Comparison of ENCODE assay signal across 8 mouse cellular contexts in genomic region chr7:118297613-118298012, GRCm38 (mm10). TPM values are rescaled to one million over a fixed set of nuclear protein-coding genes. Genes with fewer than 3 reads are reported as not detected.
A peak's percentile ranks its signal among the peaks of the same experiment; 100 is the strongest.
DNase-seq lines count a peak whose midpoint lies in the region; ATAC-seq and TF ChIP-seq lines count a peak whose summit lies in the region.

No protein-coding gene starts in this region.

- DNase-seq in A20 (ENCODE audit: low read depth, low spot score), result peak; percentile 70
- DNase-seq in adrenal gland, postnatal 36 days, result peak; percentile 83 to 87
- peak; percentile 85 for DNase-seq in kidney, postnatal 14 days
- DNase-seq in liver, embryonic 14.5 days (ENCODE audit: low read depth in 3 of 3, low spot score in 3 of 3), result peak in 2 of 3 experiments; percentile 45 to 48
- peak; percentile 81 for DNase-seq in telencephalon, adult 2 months (ENCODE audit: low read depth, low spot score)

- peaks cover 6% of the 10 kb centered on the region; the same call in 1 of the 2 replicates for H3K9me3 ChIP-seq in heart, embryonic 15.5 days (replicated peaks)
- no peaks in the 10 kb centered on the region for H3K9me3 ChIP-seq in liver, embryonic 14.5 days (ENCODE audit: control insufficient read depth, low read length)
- peaks cover 11% of the 10 kb centered on the region; the same call in 1 of the 2 replicates for H3K9me3 ChIP-seq in neural tube, embryonic 13.5 days

- H3K27me3 ChIP-seq in heart, embryonic 15.5 days, result no peaks in the 10 kb centered on the region
- H3K27me3 ChIP-seq in liver, embryonic 14.5 days (ENCODE audit: control insufficient read depth, insufficient read depth, low read length), result no peaks in the 10 kb centered on the region
- no peaks in the 10 kb centered on the region for H3K27me3 ChIP-seq in neural tube, embryonic 13.5 days

- no peak overlapping the region for H3K27ac ChIP-seq in embryonic fibroblast, embryonic 13.5 days (ENCODE audit: insufficient read depth, low read length)
- no peak overlapping the region for H3K27ac ChIP-seq in heart, embryonic 15.5 days
- H3K27ac ChIP-seq in liver, embryonic 14.5 days, result no peak overlapping the region
- no peak overlapping the region for H3K27ac ChIP-seq in neural tube, embryonic 13.5 days (replicated peaks)

- no peaks in the 10 kb centered on the region for H3K4me1 ChIP-seq in embryonic fibroblast, embryonic 13.5 days (ENCODE audit: control insufficient read depth, insufficient read depth, low read length)
- H3K4me1 ChIP-seq in heart, embryonic 15.5 days (replicated peaks), result no peaks in the 10 kb centered on the region
- H3K4me1 ChIP-seq in liver, embryonic 14.5 days (replicated peaks; ENCODE audit: control insufficient read depth in 2 of 2, insufficient read depth in 2 of 2, low read length in 1 of 2), result no peaks in the 10 kb centered on the region
- H3K4me1 ChIP-seq in neural tube, embryonic 13.5 days (replicated peaks), result peaks cover 7% of the 10 kb centered on the region; the same call in 1 of the 2 replicates

- no peak overlapping the region for H3K9ac ChIP-seq in heart, embryonic 15.5 days
- H3K9ac ChIP-seq in liver, embryonic 14.5 days (replicated peaks), result no peak overlapping the region
- H3K9ac ChIP-seq in neural tube, embryonic 13.5 days, result no peak overlapping the region

- H3K4me3 ChIP-seq in embryonic fibroblast, embryonic 13.5 days (ENCODE audit: insufficient read depth, low read length), result no peak overlapping the region
- H3K4me3 ChIP-seq in heart, embryonic 15.5 days, result 0 out of 2 replicates have a peak overlapping the region, but pooled peaks have one; percentile 3
- no peak overlapping the region for H3K4me3 ChIP-seq in liver, embryonic 14.5 days (ENCODE audit: insufficient read depth in 1 of 2, low read depth in 2 of 2, low read length in 2 of 2)
- peak overlapping the region; percentile 15; the same call in 1 of the 2 replicates for H3K4me3 ChIP-seq in neural tube, embryonic 13.5 days

- peak; percentile 88 for TF ChIP-seq CTCF in embryonic fibroblast, embryonic 13.5 days (IDR thresholded peaks at IDR 0.05; ENCODE audit: borderline replicate concordance, insufficient read depth, low read length)
- peak; percentile 89 for TF ChIP-seq CTCF in liver, embryonic 14.5 days (IDR thresholded peaks at IDR 0.05; ENCODE audit: low read depth)

- no peak for TF ChIP-seq EP300 in liver, embryonic 14.5 days (IDR thresholded peaks at IDR 0.05; ENCODE audit: low read depth)

- ATAC-seq in heart, embryonic 15.5 days (replicated peaks; ENCODE audit: insufficient number of reproducible peaks, insufficient read depth, low FRiP score, low read depth), result no peak
- no peak for ATAC-seq in liver, embryonic 14.5 days (ENCODE audit: insufficient read depth)
- peak; percentile 71 for ATAC-seq in neural tube, embryonic 13.5 days (ENCODE audit: low read depth)

- peak overlapping the region; percentile 40 for H3K4me2 ChIP-seq in heart, embryonic 15.5 days
- H3K4me2 ChIP-seq in liver, embryonic 14.5 days (ENCODE audit: low read depth), result peak overlapping the region; percentile 16; the same call in 1 of the 2 replicates
- H3K4me2 ChIP-seq in neural tube, embryonic 13.5 days, result peak overlapping the region; percentile 38

- H3K36me3 ChIP-seq in heart, embryonic 15.5 days, result no peaks in the 10 kb centered on the region
- no peaks in the 10 kb centered on the region for H3K36me3 ChIP-seq in liver, embryonic 14.5 days (replicated peaks; ENCODE audit: control insufficient read depth, insufficient read depth, low read depth)
- no peaks in the 10 kb centered on the region for H3K36me3 ChIP-seq in neural tube, embryonic 13.5 days

- no peak for TF ChIP-seq POLR2A in embryonic fibroblast, embryonic 13.5 days (IDR thresholded peaks at IDR 0.05; ENCODE audit: low read depth, low read length)

- 3% methylated on average over 13 of the region's 13 CpGs for WGBS in heart, embryonic 15.5 days
- WGBS in liver, embryonic 14.5 days (ENCODE audit: insufficient replicate concordance), result 6% methylated on average over 13 of the region's 13 CpGs
- WGBS in neural tube, embryonic 13.5 days, result under 1% methylated on average over 13 of the region's 13 CpGs

RNA-seq across cellular contexts. Expression of gene Smg1, which starts 54.1 kb away (rescaled TPM):
- 10 to 100 TPM; 42.8 to 49.1 TPM for total RNA-seq in adrenal gland, postnatal 36 days (2021)
- 53.1 and 56.8 TPM in 2 replicates for polyA plus RNA-seq in embryonic fibroblast, embryonic 13.5 days (2011; ENCODE audit: insufficient read length, low read depth, missing spikeins)
- polyA plus RNA-seq in heart, embryonic 15.5 days (2015; fragmentation: Nextera tagmentation; extraction: Ambion mirVana), result 13.1 and 14.3 TPM in 2 replicates
- polyA plus RNA-seq in liver, embryonic 14.5 days (2012; rRNA removed), result 5.2 and 10.5 TPM in 2 replicates
- polyA plus RNA-seq in liver, embryonic 14.5 days (2014; fragmentation: Nextera tagmentation; extraction: Ambion mirVana), result 5.7 and 6.1 TPM in 2 replicates
- 16.2 and 17.0 TPM in 2 replicates for polyA plus RNA-seq in neural tube, embryonic 13.5 days (2015; fragmentation: Nextera tagmentation; extraction: Ambion mirVana)

Comparison
In these comparisons a context has a peak if more than half of its experiments do, and no peak if none do; other contexts are left out.
1. H3K4me3 ChIP-seq: peak in heart, embryonic 15.5 days (single experiment) and neural tube, embryonic 13.5 days (single experiment); none in embryonic fibroblast, embryonic 13.5 days (single experiment) and liver, embryonic 14.5 days (0 of 2).
2. Peak in every context shown above with its lines, with median percentiles within 50 percentile points of each other: DNase-seq and H3K4me2 ChIP-seq.